Comparison of ENCODE assay signal across 15 mouse cellular contexts in the genomic region with DNA sequence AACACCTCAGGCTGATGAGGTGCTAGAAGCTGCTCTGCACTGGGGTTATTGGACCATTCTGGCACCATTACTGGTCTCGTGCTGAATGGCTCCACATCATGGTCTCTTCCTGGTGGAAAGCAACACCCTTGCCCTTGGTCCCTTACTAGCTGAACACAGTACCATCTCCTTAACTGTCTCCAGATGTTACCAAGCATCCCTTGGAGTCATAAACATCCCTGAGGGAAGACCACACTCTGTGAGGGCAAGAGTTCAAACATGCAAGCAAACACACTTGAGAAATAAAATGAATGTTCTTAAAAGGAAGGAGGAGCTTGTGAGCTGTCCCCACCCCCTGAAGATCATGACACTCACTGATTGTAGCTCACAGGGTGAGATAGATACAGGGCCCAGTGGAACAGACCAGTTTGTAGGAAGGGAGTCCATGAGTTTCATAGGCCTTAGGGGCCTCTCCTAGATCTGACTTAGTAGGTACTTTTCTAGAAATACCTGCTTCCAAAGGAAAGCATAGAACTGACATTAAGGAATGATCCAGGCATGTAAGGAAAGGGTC.
A peak's percentile ranks its signal among the peaks of the same experiment; 100 is the strongest.
DNase-seq lines count a peak whose midpoint lies in the region; ATAC-seq and TF ChIP-seq lines count a peak whose summit lies in the region.
"Had no signal": no experiment of that assay in that cellular context is flagged by ENCODE, and none has a peak within 500 bp of the region (broad histone marks: within the 10 kb centered on the region; RNA-seq: fewer than 3 reads in every experiment).

No protein-coding gene starts in this region.

- 31% methylated on average over 1 of the region's 1 CpGs for WGBS in heart, embryonic 11.5 days (ENCODE audit: insufficient replicate concordance)
- WGBS in liver, embryonic 14.5 days (ENCODE audit: insufficient replicate concordance): 23% methylated on average over 1 of the region's 1 CpGs
- WGBS in liver, embryonic 12.5 days (ENCODE audit: insufficient replicate concordance): 56% methylated on average over 1 of the region's 1 CpGs
- 57% methylated on average over 1 of the region's 1 CpGs for WGBS in liver, postnatal 0 days (ENCODE audit: insufficient replicate concordance)
- 90% methylated on average over 1 of the region's 1 CpGs for WGBS in hindbrain, embryonic 14.5 days

- H3K36me3 ChIP-seq in heart, embryonic 11.5 days (ENCODE audit: control insufficient read depth, insufficient read depth, low read length): no peaks in the 10 kb centered on the region
- H3K36me3 ChIP-seq in liver, embryonic 14.5 days (replicated peaks; ENCODE audit: control insufficient read depth, insufficient read depth, low read depth): no peaks in the 10 kb centered on the region
- no peaks in the 10 kb centered on the region for H3K36me3 ChIP-seq in liver, embryonic 12.5 days
- no peaks in the 10 kb centered on the region for H3K36me3 ChIP-seq in liver, postnatal 0 days (replicated peaks; ENCODE audit: insufficient read depth, low read length)
- H3K36me3 ChIP-seq in hindbrain, embryonic 14.5 days (replicated peaks; ENCODE audit: control insufficient read depth, insufficient read depth): no peaks in the 10 kb centered on the region
- H3K36me3 ChIP-seq: midbrain, embryonic 13.5 days had no signal

- no peaks in the 10 kb centered on the region for H3K9me3 ChIP-seq in heart, embryonic 11.5 days (replicated peaks; ENCODE audit: control insufficient read depth, low read length)
- no peaks in the 10 kb centered on the region for H3K9me3 ChIP-seq in liver, embryonic 14.5 days (ENCODE audit: control insufficient read depth, low read length)
- no peaks in the 10 kb centered on the region for H3K9me3 ChIP-seq in liver, embryonic 12.5 days (replicated peaks)
- no peaks in the 10 kb centered on the region for H3K9me3 ChIP-seq in liver, postnatal 0 days (ENCODE audit: low read length)
- no peaks in the 10 kb centered on the region for H3K9me3 ChIP-seq in hindbrain, embryonic 14.5 days (ENCODE audit: control insufficient read depth, low read length)
- H3K9me3 ChIP-seq: forebrain, embryonic 13.5 days; midbrain, embryonic 13.5 days had no signal

- H3K27me3 ChIP-seq in heart, embryonic 11.5 days (ENCODE audit: control insufficient read depth, insufficient read depth, low read length): no peaks in the 10 kb centered on the region
- H3K27me3 ChIP-seq in liver, embryonic 14.5 days (ENCODE audit: control insufficient read depth, insufficient read depth, low read length): no peaks in the 10 kb centered on the region
- no peaks in the 10 kb centered on the region for H3K27me3 ChIP-seq in liver, embryonic 12.5 days (replicated peaks)
- no peaks in the 10 kb centered on the region for H3K27me3 ChIP-seq in liver, postnatal 0 days (ENCODE audit: insufficient read depth, low read length)
- H3K27me3 ChIP-seq in hindbrain, embryonic 14.5 days (ENCODE audit: control insufficient read depth, insufficient read depth, low read length): no peaks in the 10 kb centered on the region
- H3K27me3 ChIP-seq: forebrain, embryonic 13.5 days; midbrain, embryonic 13.5 days had no signal

- no peak for TF ChIP-seq EP300 in liver, embryonic 14.5 days (IDR thresholded peaks at IDR 0.05; ENCODE audit: low read depth)
- TF ChIP-seq EP300 in liver, postnatal 0 days (IDR thresholded peaks at IDR 0.05; ENCODE audit: low read depth): no peak

- H3K4me2 ChIP-seq in heart, embryonic 11.5 days: no peak overlapping the region
- H3K4me2 ChIP-seq in liver, embryonic 14.5 days (ENCODE audit: low read depth): no peak overlapping the region
- H3K4me2 ChIP-seq in liver, embryonic 12.5 days: no peak overlapping the region
- H3K4me2 ChIP-seq in liver, postnatal 0 days (ENCODE audit: low read depth, low read length): no peak overlapping the region
- no peak overlapping the region for H3K4me2 ChIP-seq in hindbrain, embryonic 14.5 days (replicated peaks)
- H3K4me2 ChIP-seq: forebrain, embryonic 13.5 days; midbrain, embryonic 13.5 days had no signal

- DNase-seq in heart, adult 8-10 months (ENCODE audit: low spot score): no peak
- DNase-seq in liver, embryonic 14.5 days (ENCODE audit: low read depth in 3 of 3, low spot score in 3 of 3): no peak
- DNase-seq in adipocyte (ENCODE audit: low spot score): peak; percentile 32
- DNase-seq in liver, postnatal 0 days: no peak
- DNase-seq in hindbrain, embryonic 14.5 days (ENCODE audit: low spot score): no peak
- DNase-seq: adrenal gland, adult 8-10 months; cerebellum, adult 18-20 months; gastrocnemius, postnatal 14 days; kidney, adult 9 months; kidney, postnatal 4 days; right cerebral cortex, postnatal 14 days had no signal

- ATAC-seq in heart, embryonic 11.5 days (replicated peaks; ENCODE audit: insufficient number of reproducible peaks, low FRiP score, low TSS enrichment): no peak
- no peak for ATAC-seq in liver, embryonic 14.5 days (ENCODE audit: insufficient read depth)
- no peak for ATAC-seq in liver, embryonic 12.5 days
- ATAC-seq in liver, postnatal 0 days: no peak
- no peak for ATAC-seq in hindbrain, embryonic 14.5 days (ENCODE audit: low FRiP score)
- ATAC-seq: forebrain, embryonic 13.5 days; midbrain, embryonic 13.5 days had no signal

- H3K4me3 ChIP-seq in heart, embryonic 11.5 days (ENCODE audit: low read depth, low read length): no peak overlapping the region
- H3K4me3 ChIP-seq in liver, embryonic 14.5 days (ENCODE audit: insufficient read depth in 1 of 2, low read depth in 2 of 2, low read length in 2 of 2): no peak overlapping the region
- H3K4me3 ChIP-seq in liver, embryonic 12.5 days: no peak overlapping the region
- no peak overlapping the region for H3K4me3 ChIP-seq in liver, postnatal 0 days (ENCODE audit: low read depth, low read length)
- H3K4me3 ChIP-seq in hindbrain, embryonic 14.5 days (replicated peaks; ENCODE audit: low read length): no peak overlapping the region
- H3K4me3 ChIP-seq: forebrain, embryonic 13.5 days; midbrain, embryonic 13.5 days had no signal

- peak overlapping the region; percentile 46 for H3K27ac ChIP-seq in heart, embryonic 11.5 days (ENCODE audit: low read depth, low read length)
- H3K27ac ChIP-seq in liver, embryonic 14.5 days: peak overlapping the region; percentile 45; the same call in 1 of the 2 replicates
- H3K27ac ChIP-seq in liver, embryonic 12.5 days: no peak overlapping the region
- 0 out of 2 replicates have a peak overlapping the region, but pooled peaks have one; percentile 49 for H3K27ac ChIP-seq in liver, postnatal 0 days (ENCODE audit: low read depth)
- no peak overlapping the region for H3K27ac ChIP-seq in hindbrain, embryonic 14.5 days
- H3K27ac ChIP-seq: forebrain, embryonic 13.5 days; midbrain, embryonic 13.5 days had no signal

- TF ChIP-seq CTCF in liver, embryonic 14.5 days (IDR thresholded peaks at IDR 0.05; ENCODE audit: low read depth): no peak
- no peak for TF ChIP-seq CTCF in liver, postnatal 0 days (IDR thresholded peaks at IDR 0.05; ENCODE audit: low read depth)

- peaks cover 43% of the 10 kb centered on the region for H3K4me1 ChIP-seq in heart, embryonic 11.5 days (ENCODE audit: control insufficient read depth, insufficient read depth, low read length)
- H3K4me1 ChIP-seq in liver, embryonic 14.5 days (replicated peaks; ENCODE audit: control insufficient read depth in 2 of 2, insufficient read depth in 2 of 2, low read length in 1 of 2): peaks cover 10 to 20% of the 10 kb centered on the region in 2 experiments
- peaks cover 16% of the 10 kb centered on the region for H3K4me1 ChIP-seq in liver, embryonic 12.5 days
- peaks cover 13% of the 10 kb centered on the region for H3K4me1 ChIP-seq in liver, postnatal 0 days (ENCODE audit: insufficient read depth)
- no peaks in the 10 kb centered on the region; the same call in 1 of the 2 replicates for H3K4me1 ChIP-seq in hindbrain, embryonic 14.5 days (replicated peaks; ENCODE audit: control insufficient read depth, insufficient read depth, low read length)

- no peak overlapping the region for H3K9ac ChIP-seq in heart, embryonic 11.5 days (ENCODE audit: low read depth, low read length)
- no peak overlapping the region for H3K9ac ChIP-seq in liver, embryonic 14.5 days (replicated peaks)
- no peak overlapping the region for H3K9ac ChIP-seq in liver, embryonic 12.5 days
- H3K9ac ChIP-seq in liver, postnatal 0 days (replicated peaks): no peak overlapping the region
- no peak overlapping the region for H3K9ac ChIP-seq in hindbrain, embryonic 14.5 days
- H3K9ac ChIP-seq: forebrain, embryonic 13.5 days; midbrain, embryonic 13.5 days had no signal

Comparison
In these comparisons a context has a peak if more than half of its experiments do, and no peak if none do; other contexts are left out.
1. H3K27ac ChIP-seq: peak in heart, embryonic 11.5 days (single experiment), liver, embryonic 14.5 days (single experiment) and liver, postnatal 0 days (single experiment); none in liver, embryonic 12.5 days (single experiment) and hindbrain, embryonic 14.5 days (single experiment).